Mouse (Mus musculus): ENCODE data around the gene Ptges2.
A peak's percentile ranks its signal among the peaks of the same experiment; 100 is the strongest.

DNA sequence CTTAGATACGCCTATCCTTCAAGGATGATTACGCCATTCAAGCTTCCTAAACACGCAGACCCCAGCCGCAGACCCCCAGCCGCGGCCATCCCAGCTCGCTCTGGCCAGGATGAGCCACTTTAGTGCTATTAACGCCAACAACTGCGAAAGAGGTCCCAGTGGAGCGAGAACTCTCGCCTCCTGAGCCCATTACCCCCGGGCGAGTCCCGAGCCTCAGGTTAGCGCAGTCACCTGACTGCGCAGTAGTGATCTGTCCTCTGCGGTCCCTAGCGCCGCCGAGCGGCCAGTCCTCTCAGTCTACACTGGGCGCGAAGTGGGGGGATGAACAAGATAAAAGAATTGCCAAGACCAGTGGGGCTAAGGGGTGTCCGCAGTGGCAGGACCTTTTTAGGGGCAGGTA lies 34.3 kb upstream of the Ptges2 start:
- TF ChIP-seq POLR2A (IDR thresholded peaks at IDR 0.05; ENCODE audit: control insufficient read depth, low read depth, low read length) (no peak), CTCF (IDR thresholded peaks at IDR 0.05; ENCODE audit: control insufficient read depth, insufficient read depth, insufficient replicate concordance, low read depth, low read length) (peak; percentile 27; the same call in 1 of the 2 replicates)

All from testis, adult 2 months (tissue).